Mouse (Mus musculus): ENCODE results near the gene Tnfrsf1a. TPM values are rescaled to one million over a fixed set of nuclear protein-coding genes. Genes with fewer than 3 reads are reported as not detected.

Gene Tnfrsf1a
- polyA plus RNA-seq, 1 experiment = 21.0 TPM

DNA sequence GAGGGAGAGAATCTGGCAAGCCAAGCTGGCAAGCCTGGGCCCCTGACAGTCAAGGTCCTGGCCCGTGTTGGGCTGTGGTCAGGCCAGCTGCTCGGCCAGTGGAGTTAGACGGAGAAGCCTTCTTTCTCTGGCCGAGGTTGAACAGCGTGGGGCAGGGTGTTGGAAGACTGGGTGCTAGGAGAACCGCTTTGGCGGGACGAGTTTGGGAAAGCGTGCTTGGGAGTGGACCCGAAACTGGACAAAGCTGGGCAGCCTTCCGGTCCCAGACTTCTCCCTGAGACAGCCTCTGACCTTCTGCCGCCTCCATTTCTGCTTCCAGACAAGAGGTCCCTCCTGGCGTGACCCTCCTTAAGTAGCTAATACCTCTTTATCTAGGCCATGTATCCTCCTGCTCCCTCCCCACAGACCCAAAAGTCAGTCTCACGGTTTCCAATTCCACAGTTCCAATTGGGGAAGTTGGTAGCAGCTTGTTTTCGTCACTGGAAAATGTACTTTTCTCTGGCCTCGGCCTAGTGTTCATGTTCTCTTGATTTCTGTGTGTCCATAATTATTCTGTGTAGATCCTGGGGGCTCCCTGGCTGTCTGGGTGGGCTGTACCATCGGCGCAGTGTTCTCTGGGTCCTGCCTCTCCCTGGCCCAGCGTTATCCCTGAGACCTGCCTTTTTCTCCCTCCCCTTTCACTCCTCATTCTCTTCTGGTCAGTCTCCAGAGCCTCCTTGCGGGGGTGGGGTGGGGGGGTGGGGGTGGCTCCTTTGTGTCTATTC lies 1.3 kb downstream of the Tnfrsf1a start:
- no peak for TF ChIP-seq POLR2A (IDR thresholded peaks at IDR 0.05; ENCODE audit: control insufficient read depth, low read depth, low read length)
- TF ChIP-seq CTCF (IDR thresholded peaks at IDR 0.05; ENCODE audit: control insufficient read depth, insufficient read depth, insufficient replicate concordance, low read depth, low read length) = no peak
- no peaks in the 10 kb centered on the region for H3K27me3 ChIP-seq (ENCODE audit: control insufficient read depth, insufficient read depth, low read length)
- peak overlapping the region; percentile 89 for H3K27ac ChIP-seq (ENCODE audit: control insufficient read depth, insufficient read depth, low read depth, low read length)
- H3K4me1 ChIP-seq (ENCODE audit: control insufficient read depth, insufficient read depth, low read length) = peaks cover 36% of the 10 kb centered on the region
- peak overlapping the region; percentile 73 for H3K4me3 ChIP-seq (ENCODE audit: control insufficient read depth, low read depth, low read length)
- H3K36me3 ChIP-seq (ENCODE audit: control insufficient read depth, insufficient read depth, low read length) = no peaks in the 10 kb centered on the region

DNA sequence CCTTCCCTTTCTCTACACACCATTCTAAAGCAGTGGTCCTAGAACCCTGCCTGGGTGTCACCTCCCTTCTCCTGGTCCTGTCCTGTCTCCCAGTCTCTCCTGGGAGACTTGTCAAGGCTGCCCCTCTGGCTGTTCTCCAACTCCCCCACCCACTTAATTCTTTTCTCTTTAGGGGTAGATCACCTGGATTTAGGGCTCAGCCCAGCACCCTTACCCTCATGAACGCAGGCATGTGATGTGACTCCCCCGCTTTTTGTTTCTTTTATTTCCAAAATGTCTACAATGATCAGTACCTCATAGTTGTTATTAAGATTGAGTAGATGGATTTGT lies 1.8 kb downstream of the Tnfrsf1a start:
- TF ChIP-seq POLR2A (IDR thresholded peaks at IDR 0.05; ENCODE audit: control insufficient read depth, low read depth, low read length) (no peak), CTCF (IDR thresholded peaks at IDR 0.05; ENCODE audit: control insufficient read depth, insufficient read depth, insufficient replicate concordance, low read depth, low read length) (no peak)
- Histone ChIP-seq H3K36me3 (ENCODE audit: control insufficient read depth, insufficient read depth, low read length) (no peaks in the 10 kb centered on the region), H3K4me3 (ENCODE audit: control insufficient read depth, low read depth, low read length) (no peak overlapping the region), H3K4me1 (ENCODE audit: control insufficient read depth, insufficient read depth, low read length) (peaks cover 36% of the 10 kb centered on the region), H3K27me3 (ENCODE audit: control insufficient read depth, insufficient read depth, low read length) (no peaks in the 10 kb centered on the region), H3K27ac (ENCODE audit: control insufficient read depth, insufficient read depth, low read depth, low read length) (peak overlapping the region; percentile 48)

DNA sequence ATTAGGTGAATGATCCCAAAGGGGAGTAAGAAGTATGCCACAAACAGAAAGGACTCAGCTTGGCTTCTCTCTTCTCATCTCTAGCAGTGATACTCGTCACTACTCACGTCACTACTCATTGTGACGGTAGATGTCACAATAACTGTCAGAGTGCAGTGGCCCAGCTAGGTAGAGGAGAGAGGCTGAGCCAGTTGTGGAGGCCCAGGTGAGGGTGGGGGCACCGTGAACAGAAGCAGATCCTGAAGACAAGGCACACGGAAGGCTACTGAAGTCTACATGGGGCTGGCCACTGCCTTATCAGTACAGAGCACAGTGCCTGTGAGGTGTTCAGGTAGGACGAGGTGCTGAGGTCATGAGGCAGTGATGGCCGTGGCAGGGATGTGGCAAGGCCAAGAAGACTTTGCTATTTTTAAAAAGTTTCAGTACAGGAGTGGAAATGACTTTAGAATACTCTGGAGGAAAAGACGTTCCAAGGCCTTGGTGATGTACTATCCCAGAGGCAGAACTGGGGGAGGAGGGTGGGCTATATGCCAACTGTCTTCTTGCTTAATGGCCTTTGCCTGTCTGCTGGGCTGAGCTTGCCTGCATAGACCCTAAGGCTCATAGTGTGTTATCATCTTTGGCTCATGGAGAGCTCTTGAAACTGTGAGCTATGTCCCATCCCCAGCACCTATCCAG lies 2.3 kb downstream of the Tnfrsf1a start:
- Histone ChIP-seq H3K4me3 (ENCODE audit: control insufficient read depth, low read depth, low read length) (no peak overlapping the region), H3K4me1 (ENCODE audit: control insufficient read depth, insufficient read depth, low read length) (peaks cover 36% of the 10 kb centered on the region), H3K27ac (ENCODE audit: control insufficient read depth, insufficient read depth, low read depth, low read length) (peak overlapping the region; percentile 18; the same call in 1 of the 2 replicates), H3K27me3 (ENCODE audit: control insufficient read depth, insufficient read depth, low read length) (no peaks in the 10 kb centered on the region), H3K36me3 (ENCODE audit: control insufficient read depth, insufficient read depth, low read length) (no peaks in the 10 kb centered on the region)
- TF ChIP-seq CTCF (IDR thresholded peaks at IDR 0.05; ENCODE audit: control insufficient read depth, insufficient read depth, insufficient replicate concordance, low read depth, low read length) = no peak
- TF ChIP-seq POLR2A (IDR thresholded peaks at IDR 0.05; ENCODE audit: control insufficient read depth, low read depth, low read length) = no peak

DNA sequence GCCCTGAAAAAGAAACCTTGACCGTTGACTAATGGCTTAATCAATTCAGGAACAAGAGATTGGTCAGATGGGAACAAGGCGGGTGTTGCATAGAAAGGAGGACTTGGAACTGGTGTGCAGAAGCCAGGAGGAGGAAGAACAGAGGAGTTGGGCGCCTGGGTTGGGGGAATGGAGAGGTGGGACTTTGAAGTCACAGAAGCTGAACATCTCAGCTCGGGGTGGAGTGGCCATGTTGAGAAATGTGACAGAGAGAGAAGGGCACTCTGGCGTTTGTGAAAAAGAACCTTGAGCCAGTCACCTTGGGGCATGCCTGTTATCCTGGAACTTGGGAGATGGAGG lies 2.9 kb downstream of the Tnfrsf1a start:
- H3K4me3 ChIP-seq (ENCODE audit: control insufficient read depth, low read depth, low read length) = no peak overlapping the region
- H3K4me1 ChIP-seq (ENCODE audit: control insufficient read depth, insufficient read depth, low read length) = peaks cover 36% of the 10 kb centered on the region
- no peaks in the 10 kb centered on the region for H3K27me3 ChIP-seq (ENCODE audit: control insufficient read depth, insufficient read depth, low read length)
- TF ChIP-seq CTCF (IDR thresholded peaks at IDR 0.05; ENCODE audit: control insufficient read depth, insufficient read depth, insufficient replicate concordance, low read depth, low read length) (no peak), POLR2A (IDR thresholded peaks at IDR 0.05; ENCODE audit: control insufficient read depth, low read depth, low read length) (no peak)
- peak overlapping the region; percentile 33; the same call in 1 of the 2 replicates for H3K27ac ChIP-seq (ENCODE audit: control insufficient read depth, insufficient read depth, low read depth, low read length)
- H3K36me3 ChIP-seq (ENCODE audit: control insufficient read depth, insufficient read depth, low read length) = no peaks in the 10 kb centered on the region

DNA sequence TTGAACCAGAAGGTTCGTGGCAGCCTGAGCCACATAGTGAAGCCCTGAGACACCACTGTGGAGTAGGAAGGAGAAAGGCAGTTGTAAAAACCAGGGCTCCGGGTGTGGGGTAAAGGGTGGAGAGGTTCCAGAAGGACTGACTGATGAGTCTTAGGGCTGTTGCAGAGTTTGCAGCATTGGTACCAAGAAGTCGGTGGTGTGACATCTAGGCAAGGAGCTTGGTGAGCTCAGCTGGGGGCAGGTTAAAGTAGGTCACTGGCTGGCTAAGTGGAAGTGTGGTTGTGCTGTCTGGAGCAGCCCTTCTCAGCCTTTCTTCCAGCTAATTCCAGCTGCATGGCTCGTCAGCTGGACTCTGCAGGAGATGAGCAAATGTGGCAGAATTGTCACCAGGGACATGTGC lies 3.6 kb downstream of the Tnfrsf1a start:
- Histone ChIP-seq H3K4me3 (ENCODE audit: control insufficient read depth, low read depth, low read length) (no peak overlapping the region), H3K27me3 (ENCODE audit: control insufficient read depth, insufficient read depth, low read length) (no peaks in the 10 kb centered on the region), H3K36me3 (ENCODE audit: control insufficient read depth, insufficient read depth, low read length) (no peaks in the 10 kb centered on the region), H3K4me1 (ENCODE audit: control insufficient read depth, insufficient read depth, low read length) (peaks cover 36% of the 10 kb centered on the region), H3K27ac (ENCODE audit: control insufficient read depth, insufficient read depth, low read depth, low read length) (no peak overlapping the region; the same call in 1 of the 2 replicates)
- no peak for TF ChIP-seq CTCF (IDR thresholded peaks at IDR 0.05; ENCODE audit: control insufficient read depth, insufficient read depth, insufficient replicate concordance, low read depth, low read length)
- no peak for TF ChIP-seq POLR2A (IDR thresholded peaks at IDR 0.05; ENCODE audit: control insufficient read depth, low read depth, low read length)

DNA sequence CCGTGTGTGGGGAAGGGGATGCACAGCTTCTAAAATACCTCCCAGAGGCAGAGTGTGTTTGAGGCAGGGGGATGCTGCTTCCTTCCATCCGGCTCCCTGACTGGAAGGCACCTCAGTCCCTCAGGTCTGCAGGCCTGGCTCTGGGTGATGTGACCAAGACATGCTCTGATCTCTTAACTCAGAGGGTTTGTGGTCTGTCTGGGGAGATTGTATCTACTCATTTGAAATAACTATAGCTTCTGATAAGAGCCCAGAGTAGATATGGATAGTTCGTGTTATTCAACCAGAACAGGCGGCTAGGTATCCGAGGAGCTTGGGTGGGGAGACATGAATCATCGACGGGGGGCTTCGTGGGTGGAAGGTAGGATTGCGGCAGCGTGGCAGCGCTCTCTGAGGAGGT lies 4.1 kb downstream of the Tnfrsf1a start:
- H3K27ac ChIP-seq (ENCODE audit: control insufficient read depth, insufficient read depth, low read depth, low read length) = no peak overlapping the region
- H3K4me1 ChIP-seq (ENCODE audit: control insufficient read depth, insufficient read depth, low read length) = peaks cover 36% of the 10 kb centered on the region
- TF ChIP-seq CTCF (IDR thresholded peaks at IDR 0.05; ENCODE audit: control insufficient read depth, insufficient read depth, insufficient replicate concordance, low read depth, low read length) (no peak), POLR2A (IDR thresholded peaks at IDR 0.05; ENCODE audit: control insufficient read depth, low read depth, low read length) (no peak)
- H3K4me3 ChIP-seq (ENCODE audit: control insufficient read depth, low read depth, low read length) = no peak overlapping the region
- no peaks in the 10 kb centered on the region for H3K27me3 ChIP-seq (ENCODE audit: control insufficient read depth, insufficient read depth, low read length)
- no peaks in the 10 kb centered on the region for H3K36me3 ChIP-seq (ENCODE audit: control insufficient read depth, insufficient read depth, low read length)

DNA sequence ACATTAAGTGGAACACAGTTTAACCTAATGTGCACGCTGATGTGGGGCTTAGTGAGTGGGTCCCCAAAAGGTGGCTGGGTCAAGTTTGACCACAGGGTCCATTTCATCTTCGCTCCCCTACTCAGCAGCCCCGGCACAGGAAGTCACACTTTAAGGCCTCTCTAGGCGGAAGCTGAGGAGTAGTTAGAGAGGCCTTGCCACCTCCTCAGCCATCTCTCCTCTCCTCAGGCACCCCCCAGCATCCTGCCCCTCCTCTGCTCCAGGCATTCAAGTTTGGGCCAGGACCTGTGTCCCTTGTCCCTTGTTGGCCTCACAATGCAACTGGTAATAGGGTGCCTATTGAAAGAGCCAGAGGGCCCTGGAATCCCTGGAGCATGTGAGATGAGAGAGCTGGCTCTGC lies 4.5 kb downstream of the Tnfrsf1a start:
- H3K27me3 ChIP-seq (ENCODE audit: control insufficient read depth, insufficient read depth, low read length) = no peaks in the 10 kb centered on the region
- H3K4me3 ChIP-seq (ENCODE audit: control insufficient read depth, low read depth, low read length) = no peak overlapping the region
- peak overlapping the region; percentile 28; the same call in 1 of the 2 replicates for H3K27ac ChIP-seq (ENCODE audit: control insufficient read depth, insufficient read depth, low read depth, low read length)
- peaks cover 35% of the 10 kb centered on the region for H3K4me1 ChIP-seq (ENCODE audit: control insufficient read depth, insufficient read depth, low read length)
- H3K36me3 ChIP-seq (ENCODE audit: control insufficient read depth, insufficient read depth, low read length) = no peaks in the 10 kb centered on the region
- no peak for TF ChIP-seq CTCF (IDR thresholded peaks at IDR 0.05; ENCODE audit: control insufficient read depth, insufficient read depth, insufficient replicate concordance, low read depth, low read length)
- TF ChIP-seq POLR2A (IDR thresholded peaks at IDR 0.05; ENCODE audit: control insufficient read depth, low read depth, low read length) = no peak
